Comparison of ENCODE assay signal across 7 mouse cellular contexts in genomic region chr7:84409241-84409895, GRCm38 (mm10). TPM values are rescaled to one million over a fixed set of nuclear protein-coding genes. Genes with fewer than 3 reads are reported as not detected.
DNase-seq lines count a peak whose midpoint lies in the region; ATAC-seq and TF ChIP-seq lines count a peak whose summit lies in the region.

No protein-coding gene starts in this region.

- H3K27ac ChIP-seq in ES-Bruce4 (ENCODE audit: insufficient read depth, low read length): no peak overlapping the region
- H3K27ac ChIP-seq in embryonic facial prominence, embryonic 15.5 days (replicated peaks): peak overlapping the region; percentile 31; the same call in 1 of the 2 replicates
- H3K27ac ChIP-seq in hindbrain, postnatal 0 days: peak overlapping the region; percentile 96
- peak overlapping the region; percentile 98 for H3K27ac ChIP-seq in midbrain, embryonic 13.5 days

- intact Hi-C loops in left cerebral cortex, postnatal 10 days (cut with DNase I): no loop called here

- H3K9ac ChIP-seq in ES-Bruce4 (ENCODE audit: low read depth, poor library complexity, severe bottlenecking): peak overlapping the region; percentile 85
- H3K9ac ChIP-seq in embryonic facial prominence, embryonic 15.5 days: peak overlapping the region; percentile 66
- peak overlapping the region; percentile 90 for H3K9ac ChIP-seq in hindbrain, postnatal 0 days (replicated peaks; ENCODE audit: low read length)
- H3K9ac ChIP-seq in midbrain, embryonic 13.5 days (replicated peaks): peak overlapping the region; percentile 96

- H3K4me2 ChIP-seq in embryonic facial prominence, embryonic 15.5 days (replicated peaks): peak overlapping the region; percentile 75
- peak overlapping the region; percentile 81 for H3K4me2 ChIP-seq in hindbrain, postnatal 0 days (ENCODE audit: low read depth, low read length)
- H3K4me2 ChIP-seq in midbrain, embryonic 13.5 days (replicated peaks): peak overlapping the region; percentile 79

- WGBS in embryonic facial prominence, embryonic 15.5 days: 2% methylated on average over 38 of the region's 39 CpGs
- WGBS in hindbrain, postnatal 0 days: under 1% methylated on average over 39 of the region's 39 CpGs
- under 1% methylated on average over 39 of the region's 39 CpGs for WGBS in midbrain, embryonic 13.5 days

- H3K4me1 ChIP-seq in ES-Bruce4 (ENCODE audit: control insufficient read depth, insufficient read depth, low read length): no peaks in the 10 kb centered on the region
- H3K4me1 ChIP-seq in embryonic facial prominence, embryonic 15.5 days: peaks cover 14% of the 10 kb centered on the region; the same call in 1 of the 2 replicates
- H3K4me1 ChIP-seq in hindbrain, postnatal 0 days (ENCODE audit: insufficient read depth, low read length): peaks cover 20% of the 10 kb centered on the region
- peaks cover 49% of the 10 kb centered on the region for H3K4me1 ChIP-seq in midbrain, embryonic 13.5 days (replicated peaks)

- TF ChIP-seq POLR2A in ES-Bruce4 (IDR thresholded peaks at IDR 0.05; ENCODE audit: insufficient read depth, low read length): no peak

- peak; percentile 77 for ATAC-seq in embryonic facial prominence, embryonic 15.5 days (ENCODE audit: insufficient number of reproducible peaks, low FRiP score, low TSS enrichment, low read depth)
- ATAC-seq in hindbrain, postnatal 0 days: peak; percentile 36
- ATAC-seq in midbrain, embryonic 13.5 days: peak; percentile 86

- H3K27me3 ChIP-seq in ES-Bruce4 (ENCODE audit: control insufficient read depth, insufficient read depth, low read length, poor library complexity, severe bottlenecking): peaks cover 14% of the 10 kb centered on the region
- H3K27me3 ChIP-seq in embryonic facial prominence, embryonic 15.5 days: no peaks in the 10 kb centered on the region
- no peaks in the 10 kb centered on the region for H3K27me3 ChIP-seq in hindbrain, postnatal 0 days (ENCODE audit: insufficient read depth, low read length)
- H3K27me3 ChIP-seq in midbrain, embryonic 13.5 days: no peaks in the 10 kb centered on the region

- TF ChIP-seq EP300 in ES-Bruce4 (IDR thresholded peaks at IDR 0.05; ENCODE audit: insufficient read depth, low read depth, low read length): no peak

- peak; percentile 31 to 71 for DNase-seq in adrenal gland, adult (ENCODE audit: inconsistent age in 2 of 2, low spot score in 1 of 2)
- DNase-seq in hindbrain, postnatal 0 days (ENCODE audit: low spot score): peak; percentile 80
- peak; percentile 34 to 69 for DNase-seq in left cerebral cortex, postnatal 10 days (ENCODE audit: extremely low spot score in 1 of 2, low spot score in 2 of 2)
- DNase-seq in testis, postnatal 14 days (ENCODE audit: low spot score): peak; percentile 44

- TF ChIP-seq CTCF in ES-Bruce4 (IDR thresholded peaks at IDR 0.05; ENCODE audit: low read depth, low read length): no peak
- no peak for TF ChIP-seq CTCF in hindbrain, postnatal 0 days (IDR thresholded peaks at IDR 0.05; ENCODE audit: low read depth)

- no peaks in the 10 kb centered on the region for H3K36me3 ChIP-seq in ES-Bruce4 (ENCODE audit: control insufficient read depth, insufficient read depth, low read length, poor library complexity, severe bottlenecking)
- no peaks in the 10 kb centered on the region for H3K36me3 ChIP-seq in embryonic facial prominence, embryonic 15.5 days
- no peaks in the 10 kb centered on the region for H3K36me3 ChIP-seq in hindbrain, postnatal 0 days (ENCODE audit: insufficient read depth, low read length)
- H3K36me3 ChIP-seq in midbrain, embryonic 13.5 days: peaks cover 16% of the 10 kb centered on the region; the same call in 1 of the 2 replicates

- peak overlapping the region; percentile 82 for H3K4me3 ChIP-seq in ES-Bruce4 (ENCODE audit: low read depth, low read length)
- peak overlapping the region; percentile 60 for H3K4me3 ChIP-seq in embryonic facial prominence, embryonic 15.5 days (replicated peaks)
- peak overlapping the region; percentile 72 for H3K4me3 ChIP-seq in hindbrain, postnatal 0 days (ENCODE audit: low read length)
- peak overlapping the region; percentile 68 for H3K4me3 ChIP-seq in midbrain, embryonic 13.5 days (replicated peaks)

- no peaks in the 10 kb centered on the region for H3K9me3 ChIP-seq in ES-Bruce4 (replicated peaks; ENCODE audit: control insufficient read depth, insufficient read depth, low read length, poor library complexity, severe bottlenecking)
- H3K9me3 ChIP-seq in embryonic facial prominence, embryonic 15.5 days (replicated peaks): no peaks in the 10 kb centered on the region
- no peaks in the 10 kb centered on the region for H3K9me3 ChIP-seq in hindbrain, postnatal 0 days (ENCODE audit: low read length)
- no peaks in the 10 kb centered on the region for H3K9me3 ChIP-seq in midbrain, embryonic 13.5 days

RNA-seq across cellular contexts. Expression of gene Arnt2, which starts 0.6 kb away (rescaled TPM):
- 1.5 and 3.3 TPM in 2 replicates for polyA plus RNA-seq in ES-Bruce4 (2011; ENCODE audit: insufficient read depth, insufficient read length, low read depth, missing spikeins)
- polyA plus RNA-seq in embryonic facial prominence, embryonic 15.5 days (2015; fragmentation: Nextera tagmentation; extraction: Ambion mirVana): 5.3 and 6.5 TPM in 2 replicates
- 126 and 128 TPM in 2 replicates for total RNA-seq in hindbrain, postnatal 0 days (2014; rRNA removed)
- polyA plus RNA-seq in hindbrain, postnatal 0 days (2015; fragmentation: Nextera tagmentation; extraction: Ambion mirVana): 39.8 and 44.6 TPM in 2 replicates
- 100 to 1,000 TPM; 172 to 181 TPM for total RNA-seq in left cerebral cortex, postnatal 10 days (2021)
- polyA plus RNA-seq in midbrain, embryonic 13.5 days (2015; fragmentation: Nextera tagmentation; extraction: Ambion mirVana): 74.5 and 77.1 TPM in 2 replicates

Comparison
In these comparisons a context has a peak if more than half of its experiments do, and no peak if none do; other contexts are left out.
1. ATAC-seq: peak in every context shown above with its lines; median percentile 86 in midbrain, embryonic 13.5 days; 77 in embryonic facial prominence, embryonic 15.5 days; 36 in hindbrain, postnatal 0 days.